Mouse (Mus musculus) heart, adult 2 months (tissue): Measurements from ENCODE around the gene Tspan5.

Source experiments
- CTCF ChIP-seq: fragments of 200-600 bp; IDR thresholded peaks from 2 replicates; pipeline ENCODE4 v1.8.1; 2022; ENCODE audit warnings: antibody characterized with exemption, mild to moderate bottlenecking, moderate library complexity
- EP300 ChIP-seq: fragments of 200-500 bp; IDR thresholded peaks from 2 replicates; pipeline ENCODE4 v1.6.1; 2011; ENCODE audit warnings: low read depth, low read length, control low read depth; ENCODE audit not compliant: insufficient read depth
- POLR2A ChIP-seq: fragments of 200-500 bp; IDR thresholded peaks from 2 replicates; pipeline ENCODE4 v1.6.1; 2011; ENCODE audit warnings: mild to moderate bottlenecking, low read depth, low read length, control low read depth; ENCODE audit not compliant: insufficient read depth

GRCm38 (mm10) chr3:138825296-138825695, 83.3 kb downstream of the Tspan5 start:
- TF ChIP-seq CTCF (no peak), POLR2A (no peak), EP300 (no peak)
